Mouse (Mus musculus) ovary, adult 2 months (tissue): ENCODE results near the gene Wipf2. TPM values are rescaled to one million over a fixed set of nuclear protein-coding genes. Genes with fewer than 3 reads are reported as not detected.

Experiments
- polyA plus RNA-seq: library from polyadenylated mRNA; depleted of rRNA; stranded (reverse); fragments of >200 nt; gene quantifications from 2 replicates; pipeline ENCODE4 v1.2.3, GENCODE M21; 2012; rRNA removed

Gene Wipf2
- 6.4 and 11.7 TPM in 2 replicates for polyA plus RNA-seq

GRCm38 (mm10) chr11:98863028-98863750 is at the start of gene Wipf2:
Wipf2 (plus strand) TSS chr11:98863638.

GRCm38 (mm10) chr11:98836651-98837141 is 26.7 kb upstream of the Wipf2 start, which contains the start of gene Rapgefl1:
Rapgefl1 (plus strand) TSS chr11:98836785.

GRCm38 (mm10) chr11:98907437-98908173 is 44.2 kb downstream of the Wipf2 start, which contains the start of gene Cdc6:
Cdc6 (plus strand) TSS chr11:98907801.

GRCm38 (mm10) chr11:98927438-98928076 is 64.1 kb downstream of the Wipf2 start, which contains the start of gene Rara:
Rara (plus strand) TSS chr11:98927818.

Other genes starting within 250 kb of the Wipf2 start
- not detected in 2 replicates for gene Gm12355, start 238.0 kb upstream of the Wipf2 start, polyA plus RNA-seq
- gene Gsdma3, start 237.3 kb upstream of the Wipf2 start, polyA plus RNA-seq: not detected in 2 replicates
- gene Gsdma2, start 216.9 kb upstream of the Wipf2 start, polyA plus RNA-seq: not detected in 2 replicates
- not detected in 2 replicates for gene Gsdma, start 199.3 kb upstream of the Wipf2 start, polyA plus RNA-seq
- gene Psmd3, start 181.1 kb upstream of the Wipf2 start, polyA plus RNA-seq: 256 and 270 TPM in 2 replicates
- gene Csf3, start 162.4 kb upstream of the Wipf2 start, polyA plus RNA-seq: 10.2 and 10.8 TPM in 2 replicates
- 129 TPM in 2 replicates for gene Med24, start 134.2 kb upstream of the Wipf2 start, polyA plus RNA-seq
- 163 and 173 TPM in 2 replicates for gene Thra, start 123.0 kb upstream of the Wipf2 start, polyA plus RNA-seq
- gene Nr1d1, start 88.3 kb upstream of the Wipf2 start, polyA plus RNA-seq: 87.5 and 140 TPM in 2 replicates
- 49.3 and 78.6 TPM in 2 replicates for gene Msl1, start 68.1 kb upstream of the Wipf2 start, polyA plus RNA-seq
- gene Casc3, start 58.7 kb upstream of the Wipf2 start, polyA plus RNA-seq: 31.6 and 37.1 TPM in 2 replicates
- gene Rapgefl1, start 26.9 kb upstream of the Wipf2 start, polyA plus RNA-seq: 11.5 and 11.6 TPM in 2 replicates
- 0.87 and 1.4 TPM in 2 replicates for gene Cdc6, start 44.2 kb downstream of the Wipf2 start, polyA plus RNA-seq
- gene Rara, start 64.2 kb downstream of the Wipf2 start, polyA plus RNA-seq: 51.4 and 54.5 TPM in 2 replicates
- gene Gjd3, start 119.4 kb downstream of the Wipf2 start, polyA plus RNA-seq: 8.9 and 10.3 TPM in 2 replicates
- 4.4 and 5.2 TPM in 2 replicates for gene Top2a, start 160.6 kb downstream of the Wipf2 start, polyA plus RNA-seq
- 537 and 612 TPM in 2 replicates for gene Igfbp4, start 177.6 kb downstream of the Wipf2 start, polyA plus RNA-seq
- gene Tns4, start 225.7 kb downstream of the Wipf2 start, polyA plus RNA-seq: 5.7 and 8.8 TPM in 2 replicates